Mouse (Mus musculus): Measurements from ENCODE around the gene Gpat2. TPM values are rescaled to one million over a fixed set of nuclear protein-coding genes. Genes with fewer than 3 reads are reported as not detected.

Gpat2 gene
- polyA plus RNA-seq, 1 experiment: not detected

DNA sequence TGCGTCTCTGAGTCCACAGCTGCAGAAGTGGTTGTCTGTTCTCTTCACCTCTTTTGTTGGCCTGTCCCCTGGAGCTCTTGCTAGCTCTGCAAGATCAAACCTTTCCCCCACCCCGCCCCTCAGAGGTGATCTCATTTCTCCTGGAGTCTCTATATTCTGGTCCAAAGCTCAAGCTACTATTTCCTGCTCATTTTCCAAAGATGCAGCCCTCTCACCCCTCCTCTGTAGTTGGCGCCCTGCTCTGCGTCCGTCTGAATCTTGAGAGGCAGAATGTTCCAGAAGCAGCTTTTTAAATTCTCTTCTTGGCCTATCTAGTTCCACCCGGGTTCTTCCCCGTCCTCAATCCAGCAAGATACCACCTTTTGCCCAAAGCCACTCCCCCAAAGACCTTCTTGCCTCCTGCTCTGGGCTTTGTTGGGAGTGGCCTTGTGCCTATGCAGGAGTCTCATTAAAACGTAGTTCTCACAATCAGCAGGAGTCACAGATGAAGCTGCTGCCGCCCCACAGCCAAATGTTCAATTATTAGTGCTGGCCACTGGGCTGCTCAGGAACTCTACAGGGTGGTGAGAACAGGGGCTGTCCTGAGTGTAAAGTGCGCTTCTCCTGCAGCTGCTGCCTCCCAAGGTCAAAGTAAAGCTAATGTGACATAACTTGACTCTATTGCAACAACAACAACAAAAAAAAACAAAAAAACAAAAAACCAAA, 6.6 kb upstream of the Gpat2 start:
- Histone ChIP-seq H3K27ac (replicated peaks; ENCODE audit: low read depth, low read length) (no peak overlapping the region), H3K4me3 (ENCODE audit: insufficient read depth, low read depth, low read length) (no peak overlapping the region), H3K4me1 (ENCODE audit: control insufficient read depth, insufficient read depth, insufficient read length, low read length) (no peaks in the 10 kb centered on the region)

DNA sequence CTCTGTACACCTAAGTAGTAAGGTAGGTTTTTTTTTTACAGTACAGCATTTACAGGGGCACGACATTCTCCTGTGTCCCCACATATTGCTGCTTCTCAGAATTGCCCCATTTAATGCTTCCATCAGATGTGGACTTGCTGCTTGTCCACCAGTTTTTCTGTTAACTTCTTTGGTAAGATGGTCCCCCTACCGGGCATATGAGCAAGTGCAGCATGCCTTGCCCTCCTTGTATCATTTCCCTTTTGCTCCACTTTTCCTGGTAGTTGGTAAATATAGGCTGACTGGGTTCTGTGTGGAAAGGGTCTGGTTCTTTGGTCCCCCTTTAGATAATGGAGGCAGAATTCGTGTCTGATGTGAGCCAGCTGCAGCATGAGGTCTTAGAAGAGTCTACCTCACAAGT, 5.2 kb downstream of the Gpat2 start:
- H3K4me1 ChIP-seq (ENCODE audit: control insufficient read depth, insufficient read depth, insufficient read length, low read length): no peaks in the 10 kb centered on the region
- no peak overlapping the region for H3K27ac ChIP-seq (replicated peaks; ENCODE audit: low read depth, low read length)
- no peak overlapping the region for H3K4me3 ChIP-seq (ENCODE audit: insufficient read depth, low read depth, low read length)

DNA sequence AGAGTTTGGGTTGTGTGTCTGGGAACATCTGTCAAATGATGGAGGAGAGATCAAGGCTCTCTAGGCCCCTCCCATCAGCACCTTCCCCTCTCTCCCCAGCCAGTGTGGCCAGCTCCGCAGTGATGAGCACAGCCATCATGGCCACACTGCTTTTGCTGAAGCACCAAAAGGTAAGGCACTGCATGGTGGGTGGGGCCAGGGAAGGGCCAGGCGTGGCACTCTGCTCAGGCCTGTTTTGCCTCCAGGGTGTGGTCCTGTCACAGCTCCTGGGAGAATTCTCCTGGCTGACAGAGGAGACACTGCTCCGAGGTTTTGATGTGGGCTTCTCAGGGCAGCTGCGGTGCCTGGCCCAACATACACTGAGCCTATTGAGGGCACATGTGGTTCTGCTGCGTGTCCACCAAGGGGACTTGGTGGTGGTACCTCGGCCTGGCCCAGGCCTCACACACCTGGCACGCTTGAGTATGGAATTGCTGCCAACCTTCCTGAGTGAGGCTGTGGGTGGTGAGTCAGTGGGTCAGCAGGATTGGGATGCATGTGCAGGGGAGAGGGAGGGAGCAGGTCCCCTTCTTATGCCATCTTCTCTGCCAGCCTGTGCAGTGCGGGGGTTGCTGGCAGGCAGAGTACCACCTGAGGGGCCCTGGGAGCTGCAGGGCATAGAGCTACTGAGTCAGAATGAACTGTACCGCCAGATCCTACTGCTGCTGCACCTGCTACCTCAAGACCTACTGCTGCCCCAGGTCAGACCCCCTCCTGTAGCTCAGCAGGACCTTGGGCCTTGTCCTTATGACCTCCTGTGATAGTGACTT, 8.7 kb downstream of the Gpat2 start:
- Histone ChIP-seq H3K27ac (replicated peaks; ENCODE audit: low read depth, low read length) (no peak overlapping the region), H3K4me3 (ENCODE audit: insufficient read depth, low read depth, low read length) (no peak overlapping the region), H3K4me1 (ENCODE audit: control insufficient read depth, insufficient read depth, insufficient read length, low read length) (no peaks in the 10 kb centered on the region)

DNA sequence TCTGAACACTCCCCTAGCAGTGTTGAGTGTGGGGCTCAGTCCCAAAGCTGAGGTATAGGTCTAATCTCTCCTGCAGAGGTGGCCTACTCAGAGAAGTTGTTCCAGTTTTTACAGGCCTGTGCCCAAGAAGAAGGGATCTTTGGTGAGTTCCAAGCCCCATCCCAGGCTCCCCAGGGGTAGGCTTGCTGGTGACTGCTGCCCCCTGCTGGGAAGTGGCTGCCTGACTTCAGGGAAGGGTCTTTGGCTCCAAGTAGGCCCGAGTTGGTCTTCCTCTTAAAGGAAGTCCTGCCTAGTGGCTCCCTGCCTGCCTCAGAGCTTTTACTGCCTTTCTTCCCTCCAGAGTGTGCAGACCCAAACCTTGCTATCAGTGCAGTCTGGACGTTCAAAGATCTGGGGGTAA, 10.1 kb downstream of the Gpat2 start:
- Histone ChIP-seq H3K4me1 (ENCODE audit: control insufficient read depth, insufficient read depth, insufficient read length, low read length) (no peaks in the 10 kb centered on the region), H3K4me3 (ENCODE audit: insufficient read depth, low read depth, low read length) (no peak overlapping the region), H3K27ac (replicated peaks; ENCODE audit: low read depth, low read length) (no peak overlapping the region)

DNA sequence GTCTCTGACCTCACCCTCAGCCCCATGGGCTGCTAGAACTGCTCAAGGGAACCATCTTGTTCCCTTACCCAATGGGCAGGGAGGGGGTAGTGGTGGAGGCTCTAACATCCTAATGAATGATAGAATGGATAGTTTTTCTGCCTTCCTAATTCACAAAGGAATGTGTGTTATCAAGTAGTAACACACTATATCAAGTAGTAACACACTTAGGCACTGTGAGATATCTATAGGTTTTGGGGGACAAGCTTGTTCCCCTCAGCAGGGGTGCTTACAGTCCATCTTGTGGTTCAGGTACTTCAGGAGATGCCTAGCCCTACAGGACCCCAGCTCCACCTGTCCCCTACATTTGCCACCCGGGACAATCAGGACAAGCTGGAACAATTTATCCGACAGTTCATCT, 10.6 kb downstream of the Gpat2 start:
- H3K4me3 ChIP-seq (ENCODE audit: insufficient read depth, low read depth, low read length): no peak overlapping the region
- no peaks in the 10 kb centered on the region for H3K4me1 ChIP-seq (ENCODE audit: control insufficient read depth, insufficient read depth, insufficient read length, low read length)
- no peak overlapping the region for H3K27ac ChIP-seq (replicated peaks; ENCODE audit: low read depth, low read length)

DNA sequence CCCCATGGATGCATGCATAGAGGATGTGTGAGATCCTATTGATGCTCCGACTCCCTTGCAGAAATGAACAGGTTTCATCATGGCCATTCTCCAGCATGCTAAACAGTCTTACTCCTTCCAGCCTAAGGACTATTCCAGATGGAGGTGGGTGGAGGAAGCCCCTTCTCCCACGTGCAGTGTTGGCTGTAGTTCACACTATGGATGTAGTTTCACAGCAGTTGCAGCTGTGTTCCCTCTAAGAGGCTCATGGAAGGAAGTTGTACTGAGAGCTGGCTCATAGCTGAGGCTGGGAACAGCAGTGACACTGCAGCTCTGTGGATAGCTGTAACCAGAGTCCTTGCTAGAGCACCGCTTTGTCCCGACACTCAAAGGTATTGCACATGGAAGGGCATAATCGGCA, 12.7 kb downstream of the Gpat2 start:
- no peaks in the 10 kb centered on the region; the same call in 1 of the 2 replicates for H3K4me1 ChIP-seq (ENCODE audit: control insufficient read depth, insufficient read depth, insufficient read length, low read length)
- H3K27ac ChIP-seq (replicated peaks; ENCODE audit: low read depth, low read length): no peak overlapping the region
- H3K4me3 ChIP-seq (ENCODE audit: insufficient read depth, low read depth, low read length): no peak overlapping the region

DNA sequence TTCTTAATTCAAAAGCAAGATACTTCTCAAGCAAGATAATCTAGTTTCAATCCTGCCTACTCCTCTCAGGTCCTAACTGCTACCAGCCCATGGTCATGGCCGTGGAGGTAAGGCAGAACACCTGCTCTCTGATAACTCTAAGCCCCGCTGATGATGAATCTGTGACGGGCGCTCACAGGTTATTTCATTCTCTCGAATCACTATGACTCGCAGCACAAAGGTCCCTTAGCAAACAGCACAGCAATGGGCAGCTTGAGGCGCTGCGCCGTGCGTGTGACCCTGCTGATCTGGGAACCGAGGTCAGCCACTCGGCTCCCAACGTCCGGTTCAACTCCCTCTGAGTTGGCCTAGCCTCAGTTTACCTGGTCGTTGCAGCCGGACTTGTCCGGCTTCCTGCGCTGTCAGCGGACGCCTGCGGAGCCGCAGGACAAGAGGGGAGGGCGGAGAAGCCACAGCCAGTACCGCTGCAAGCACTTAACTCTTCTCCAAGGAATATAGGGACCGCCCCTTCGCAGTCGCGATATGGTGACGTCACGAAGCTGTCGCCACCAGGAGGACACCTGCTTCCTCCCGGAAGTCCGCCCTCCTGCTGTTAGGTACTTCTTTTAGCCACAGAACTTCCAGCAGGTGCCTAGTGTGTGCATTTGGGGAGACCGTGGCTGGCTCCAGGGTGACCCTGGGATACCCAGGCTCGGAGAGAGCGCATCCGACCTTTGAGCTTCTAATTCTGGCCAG, 19.2 kb downstream of the Gpat2 start, which contains the start of gene Fahd2a:
Gene Fahd2a (minus strand): TSS at position 511 of the 735 bp plus-strand sequence.
- Histone ChIP-seq H3K27ac (replicated peaks; ENCODE audit: low read depth, low read length) (peak within 1 kb of the TSS; percentile 33), H3K4me1 (ENCODE audit: control insufficient read depth, insufficient read depth, insufficient read length, low read length) (peaks cover 6% of the 10 kb centered on the region), H3K4me3 (ENCODE audit: insufficient read depth, low read depth, low read length) (peak within 1 kb of the TSS; percentile 81)

DNA sequence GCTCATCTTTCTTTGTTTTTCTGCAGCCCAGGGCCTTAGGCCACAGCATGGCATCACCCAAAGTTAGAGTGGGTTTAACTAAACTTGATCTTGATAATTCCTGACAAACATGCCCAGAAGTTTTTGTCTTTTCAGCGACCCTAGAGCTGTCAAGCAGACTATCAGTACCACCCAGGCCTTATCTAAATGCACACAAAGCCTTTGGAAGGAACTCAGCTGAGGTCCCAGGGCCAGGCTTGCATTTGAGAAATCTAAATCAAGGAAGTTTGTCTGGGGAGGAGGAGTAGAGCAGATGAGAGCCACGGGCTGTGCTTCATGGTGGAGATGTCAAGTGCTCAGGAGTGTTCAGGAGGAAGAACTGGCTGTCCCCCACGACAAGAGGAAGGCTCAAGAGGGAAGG, 21.8 kb downstream of the Gpat2 start:
- no peak overlapping the region for H3K27ac ChIP-seq (replicated peaks; ENCODE audit: low read depth, low read length)
- no peak overlapping the region for H3K4me3 ChIP-seq (ENCODE audit: insufficient read depth, low read depth, low read length)
- peaks cover 6% of the 10 kb centered on the region for H3K4me1 ChIP-seq (ENCODE audit: control insufficient read depth, insufficient read depth, insufficient read length, low read length)

DNA sequence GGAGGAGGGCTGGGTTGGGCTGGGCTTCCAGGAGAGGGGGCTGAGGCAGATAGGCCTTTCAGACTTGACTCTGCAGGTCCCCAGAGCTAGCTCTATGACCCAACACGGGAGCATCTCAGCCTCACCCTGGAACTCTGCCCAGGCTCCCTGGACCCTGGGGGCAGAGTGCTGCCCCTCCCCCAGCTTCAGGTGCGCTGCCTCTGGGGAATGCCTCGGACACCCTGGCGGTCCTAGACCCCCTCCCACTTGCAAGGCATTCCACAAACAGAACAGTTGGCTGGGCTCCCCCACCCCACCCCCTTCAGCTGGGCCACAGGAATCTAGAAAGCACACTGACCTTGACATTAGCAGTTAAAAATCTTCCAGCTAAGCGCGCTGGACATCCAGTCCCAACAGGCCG, 24.7 kb downstream of the Gpat2 start:
- Histone ChIP-seq H3K4me1 (ENCODE audit: control insufficient read depth, insufficient read depth, insufficient read length, low read length) (peaks cover 2% of the 10 kb centered on the region; the same call in 1 of the 2 replicates), H3K4me3 (ENCODE audit: insufficient read depth, low read depth, low read length) (no peak overlapping the region), H3K27ac (replicated peaks; ENCODE audit: low read depth, low read length) (no peak overlapping the region)

DNA sequence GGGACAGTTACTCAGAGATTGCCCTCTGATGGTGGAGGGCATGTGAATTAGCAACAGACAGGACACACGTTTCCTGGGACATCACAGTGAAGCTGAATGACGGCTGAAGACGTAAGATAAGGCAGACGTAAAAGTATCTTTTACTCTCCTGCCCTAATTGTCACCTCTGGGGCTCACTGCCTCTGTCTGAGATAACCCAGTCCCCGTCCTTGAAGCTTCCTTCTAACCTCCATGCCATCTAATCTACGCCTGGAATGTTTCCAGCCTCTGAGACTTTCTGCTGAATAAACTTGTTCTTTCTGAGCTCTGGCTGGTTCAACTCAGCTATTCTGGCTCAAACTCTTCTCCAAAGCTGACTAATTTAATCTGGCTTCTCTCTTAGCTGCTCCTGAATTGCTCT, 26.7 kb downstream of the Gpat2 start:
- Histone ChIP-seq H3K27ac (replicated peaks; ENCODE audit: low read depth, low read length) (no peak overlapping the region), H3K4me3 (ENCODE audit: insufficient read depth, low read depth, low read length) (no peak overlapping the region), H3K4me1 (ENCODE audit: control insufficient read depth, insufficient read depth, insufficient read length, low read length) (no peaks in the 10 kb centered on the region)

DNA sequence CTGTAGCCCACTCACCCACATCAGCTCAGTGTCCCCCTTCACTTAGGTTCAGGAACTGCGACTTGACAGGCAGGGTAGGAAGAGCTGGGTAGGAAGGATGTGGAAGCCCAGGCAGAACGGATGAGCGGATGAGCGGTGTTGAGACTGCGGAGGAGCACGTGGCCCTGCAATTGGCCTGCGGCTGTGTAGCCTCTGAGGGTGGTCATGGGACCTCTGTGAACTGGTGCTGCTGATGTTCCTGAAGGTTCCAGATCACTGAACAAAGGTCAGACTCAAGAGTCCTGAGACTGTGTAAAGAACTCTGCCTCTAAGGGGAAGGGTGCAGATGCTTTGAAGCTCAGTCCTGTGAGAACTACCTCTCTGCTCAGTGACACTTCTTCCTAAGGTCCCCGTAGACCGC, 28.1 kb downstream of the Gpat2 start:
- no peak overlapping the region for H3K4me3 ChIP-seq (ENCODE audit: insufficient read depth, low read depth, low read length)

DNA sequence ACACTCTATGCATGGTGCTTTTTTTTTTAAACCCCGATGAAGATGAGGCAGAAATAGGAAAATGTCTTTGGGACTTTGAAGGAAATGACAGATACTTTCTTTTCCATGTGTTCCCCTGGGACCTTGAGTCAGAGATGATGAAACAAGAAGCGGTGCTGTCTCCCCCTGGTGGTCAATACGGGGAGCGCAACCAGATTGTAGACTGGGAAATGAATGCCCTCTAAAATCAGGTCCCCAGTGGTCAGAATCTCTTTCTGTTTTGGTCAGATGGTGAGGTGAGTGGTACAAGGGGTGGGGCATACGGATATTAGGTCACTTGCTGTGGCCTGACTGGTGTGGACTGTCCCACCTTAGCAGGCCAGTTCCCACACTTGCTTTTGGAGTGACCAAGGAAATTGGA, 28.8 kb downstream of the Gpat2 start:
- Histone ChIP-seq H3K27ac (replicated peaks; ENCODE audit: low read depth, low read length) (no peak overlapping the region), H3K4me3 (ENCODE audit: insufficient read depth, low read depth, low read length) (no peak overlapping the region), H3K4me1 (ENCODE audit: control insufficient read depth, insufficient read depth, insufficient read length, low read length) (no peaks in the 10 kb centered on the region)

More for the DNA sequence above, 28.1 kb downstream of the Gpat2 start:
- Histone ChIP-seq H3K27ac (replicated peaks; ENCODE audit: low read depth, low read length) (no peak overlapping the region), H3K4me1 (ENCODE audit: control insufficient read depth, insufficient read depth, insufficient read length, low read length) (no peaks in the 10 kb centered on the region)

DNA sequence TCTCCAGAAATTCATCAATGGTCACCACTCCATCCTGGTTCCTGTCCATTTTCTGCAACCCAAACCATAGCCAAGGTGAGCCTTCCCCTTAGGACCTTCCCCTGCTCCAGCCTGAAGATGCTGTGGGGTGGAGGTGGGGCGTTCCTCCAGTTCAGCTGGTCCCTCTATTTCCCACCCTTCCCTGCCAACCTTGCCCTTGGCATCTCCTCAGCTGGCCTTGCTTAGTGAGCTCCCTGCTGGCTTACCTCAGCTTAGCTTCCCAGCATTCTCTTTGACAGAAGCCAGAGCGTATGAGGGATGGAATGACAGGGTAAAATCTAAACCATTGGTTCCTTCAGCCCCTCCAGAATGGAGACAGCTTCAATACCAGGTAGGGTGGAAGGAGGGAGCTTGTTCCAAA, 34.3 kb downstream of the Gpat2 start:
- Histone ChIP-seq H3K27ac (replicated peaks; ENCODE audit: low read depth, low read length) (no peak overlapping the region), H3K4me3 (ENCODE audit: insufficient read depth, low read depth, low read length) (no peak overlapping the region), H3K4me1 (ENCODE audit: control insufficient read depth, insufficient read depth, insufficient read length, low read length) (no peaks in the 10 kb centered on the region)

DNA sequence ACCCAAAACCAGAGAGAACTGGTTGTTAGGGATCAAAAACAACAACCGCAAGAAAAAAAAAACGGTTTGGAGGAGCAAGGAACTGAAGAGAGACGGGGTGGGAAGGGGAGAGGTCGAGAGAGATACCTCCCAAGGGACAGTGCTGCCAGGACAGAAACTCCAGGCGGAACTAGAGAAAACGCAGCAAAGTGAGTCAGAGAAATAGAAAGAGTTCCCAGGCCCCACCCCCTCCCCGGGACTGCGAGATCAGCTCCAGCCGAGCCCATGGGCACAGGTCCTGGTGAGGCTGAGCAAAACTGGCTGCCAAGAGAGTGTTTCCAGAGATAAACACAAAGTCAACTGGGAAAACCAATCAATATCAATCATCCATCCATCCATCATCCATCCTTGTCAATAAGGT, 36.4 kb downstream of the Gpat2 start:
- no peaks in the 10 kb centered on the region for H3K4me1 ChIP-seq (ENCODE audit: control insufficient read depth, insufficient read depth, insufficient read length, low read length)

DNA sequence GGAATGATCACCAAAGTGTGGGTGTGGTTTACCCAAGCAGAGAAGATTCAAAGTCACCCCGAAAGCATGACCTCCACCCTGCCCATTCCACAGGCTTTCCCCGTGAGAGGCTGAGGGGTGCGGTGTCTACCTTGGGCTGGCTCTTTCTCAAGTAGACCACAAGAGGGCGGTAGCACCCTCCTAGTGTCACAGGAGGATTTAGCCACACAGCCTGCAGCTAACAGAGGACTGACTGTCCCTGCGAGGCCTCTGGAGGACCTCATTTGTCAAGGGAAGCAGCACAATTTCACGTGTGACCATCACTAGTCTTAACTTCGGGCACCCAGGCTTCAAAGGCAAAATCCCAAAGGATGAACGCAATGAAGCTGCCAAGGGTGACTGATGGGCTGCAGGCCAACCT, 37.3 kb downstream of the Gpat2 start:
- H3K27ac ChIP-seq (replicated peaks; ENCODE audit: low read depth, low read length): no peak overlapping the region
- no peaks in the 10 kb centered on the region for H3K4me1 ChIP-seq (ENCODE audit: control insufficient read depth, insufficient read depth, insufficient read length, low read length)
- no peak overlapping the region for H3K4me3 ChIP-seq (ENCODE audit: insufficient read depth, low read depth, low read length)

More for the DNA sequence above, 36.4 kb downstream of the Gpat2 start:
- no peak overlapping the region for H3K4me3 ChIP-seq (ENCODE audit: insufficient read depth, low read depth, low read length)
- H3K27ac ChIP-seq (replicated peaks; ENCODE audit: low read depth, low read length): no peak overlapping the region
